Mouse (Mus musculus): ENCODE results near the gene Sav1. TPM values are rescaled to one million over a fixed set of nuclear protein-coding genes. Genes with fewer than 3 reads are reported as not detected.

Gene Sav1
- total RNA-seq, 2 experiments from 2014 or later = 39.0 to 83.0 TPM

DNA sequence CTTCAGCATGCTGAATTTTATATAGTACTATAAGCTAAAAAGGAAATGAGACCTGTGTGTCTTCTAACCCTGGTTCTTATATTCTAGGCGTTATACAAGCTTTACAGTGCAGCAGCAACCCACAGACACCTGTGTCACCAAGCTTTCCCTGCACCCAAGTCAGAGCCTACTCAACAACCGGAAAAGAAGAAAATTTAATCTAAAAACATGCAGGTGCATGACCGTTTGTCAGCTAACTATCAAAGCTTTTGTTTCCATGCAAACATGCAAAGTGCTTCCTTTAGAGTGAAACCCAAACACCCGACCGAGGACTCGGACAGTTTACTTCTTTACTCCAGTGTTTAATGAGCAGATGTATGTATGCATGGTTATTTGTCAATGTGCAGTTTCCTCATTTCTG, 23.7 kb downstream of the Sav1 start:
- no peak for ATAC-seq (ENCODE audit: poor library complexity, severe bottlenecking)

DNA sequence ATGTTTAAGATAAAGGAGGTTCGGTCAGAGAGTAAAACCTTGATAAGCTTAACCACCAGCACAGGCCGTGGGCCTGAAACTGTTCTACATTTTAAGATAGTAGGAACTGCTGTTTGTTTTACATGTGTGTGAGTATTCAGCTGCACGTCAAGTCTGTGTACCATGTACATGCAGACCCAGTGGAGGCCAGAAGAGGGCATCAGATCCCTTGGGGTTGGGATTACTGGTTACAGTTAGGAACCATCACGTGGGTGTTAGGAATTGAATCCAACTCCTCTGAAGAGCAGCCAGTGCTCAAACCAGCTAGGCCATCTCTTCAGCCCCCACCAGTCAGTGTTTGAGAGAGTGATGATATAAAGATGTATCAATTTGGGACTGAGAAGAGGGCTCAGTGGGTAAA, 24.3 kb downstream of the Sav1 start:
- ATAC-seq (ENCODE audit: poor library complexity, severe bottlenecking) = peak; percentile 47

DNA sequence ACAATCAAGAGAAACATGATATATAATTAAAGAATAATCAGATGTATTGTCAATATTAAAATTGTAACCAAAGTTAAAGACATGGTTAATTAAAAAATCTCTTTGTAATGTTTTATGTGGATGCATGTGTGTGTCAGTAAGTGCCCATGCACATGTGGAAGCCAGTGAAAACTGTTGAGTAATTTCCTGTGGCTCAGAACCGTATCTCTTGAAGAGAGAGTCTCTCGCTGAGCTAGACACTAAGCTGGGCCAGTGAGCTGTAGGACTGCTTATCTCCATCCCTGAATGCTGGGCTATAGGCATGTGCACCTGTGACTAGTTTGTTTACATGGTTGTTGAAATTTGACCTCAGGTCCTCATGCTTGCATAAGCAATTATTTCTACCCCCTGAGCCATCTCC, 29.4 kb downstream of the Sav1 start:
- no peak for ATAC-seq (ENCODE audit: poor library complexity, severe bottlenecking)

DNA sequence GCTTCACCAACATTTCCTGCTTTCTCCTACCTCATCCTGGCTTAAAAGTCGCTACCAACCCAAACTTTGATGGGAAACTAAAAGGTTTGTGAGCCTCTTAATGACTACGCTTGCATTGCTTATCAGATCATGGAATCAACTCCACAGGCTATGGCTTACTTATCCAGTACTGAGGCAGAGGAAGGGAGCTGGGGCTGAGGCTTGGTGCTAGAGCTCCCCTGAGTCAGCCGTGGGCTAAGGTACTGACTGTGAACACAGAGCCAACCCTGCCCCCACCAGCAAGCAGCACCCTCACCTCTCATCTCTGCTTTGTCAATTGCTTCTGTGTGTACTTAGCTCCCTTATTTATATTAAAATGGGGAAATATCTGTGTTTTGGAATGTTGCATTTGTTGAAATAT, 39.3 kb downstream of the Sav1 start:
- ATAC-seq (ENCODE audit: poor library complexity, severe bottlenecking) = no peak

DNA sequence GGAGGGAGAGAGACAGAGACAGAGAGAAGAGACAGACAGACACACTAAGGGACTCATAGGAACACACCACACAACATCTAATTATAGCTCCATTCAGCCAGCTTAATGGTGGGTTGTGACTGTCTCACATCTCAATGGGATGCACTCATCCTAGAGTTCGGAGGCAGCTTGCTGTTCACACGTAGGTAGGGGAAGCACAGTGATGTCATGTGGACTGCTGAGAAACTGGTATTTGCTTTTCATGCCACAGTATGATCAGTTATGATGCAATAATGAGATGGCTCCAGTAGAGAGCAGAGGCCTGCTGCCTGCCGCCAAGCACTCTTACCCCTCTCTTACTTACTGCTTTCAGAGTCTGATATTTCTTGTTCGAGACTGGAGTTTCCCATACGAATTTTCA, 40.9 kb downstream of the Sav1 start:
- no peak for ATAC-seq (ENCODE audit: poor library complexity, severe bottlenecking)

DNA sequence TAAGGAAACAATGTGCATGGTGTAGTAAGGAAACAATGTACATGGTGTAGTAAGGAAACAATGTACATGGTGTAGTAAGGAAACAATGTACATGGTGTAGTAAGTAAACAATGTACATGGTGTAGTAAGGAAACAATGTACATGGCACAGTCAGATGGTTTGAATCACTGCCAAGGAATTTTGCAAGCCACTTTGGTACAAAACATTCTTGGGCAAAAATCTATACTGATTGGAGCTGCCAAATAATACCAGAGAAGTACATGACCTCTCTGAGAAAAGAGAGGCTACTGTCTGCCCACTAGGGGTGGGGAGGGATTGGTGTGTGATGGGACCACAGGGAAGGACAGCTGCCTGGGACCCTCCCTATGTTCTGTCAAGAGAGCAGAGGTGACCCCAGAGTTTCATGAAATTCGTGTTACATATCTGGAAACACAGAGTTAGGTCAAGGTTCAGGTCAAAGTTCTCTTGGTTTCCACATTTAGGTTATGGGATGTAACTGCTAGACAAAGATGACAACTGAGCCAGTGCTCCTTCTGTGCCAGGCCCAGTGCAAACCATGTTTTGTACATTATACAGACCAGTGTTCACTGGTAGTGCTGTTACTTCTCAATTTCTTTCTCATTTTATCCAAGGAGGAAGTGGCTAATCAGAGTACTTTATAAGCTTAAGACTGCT, 45.0 kb downstream of the Sav1 start:
- ATAC-seq (ENCODE audit: poor library complexity, severe bottlenecking) = no peak

DNA sequence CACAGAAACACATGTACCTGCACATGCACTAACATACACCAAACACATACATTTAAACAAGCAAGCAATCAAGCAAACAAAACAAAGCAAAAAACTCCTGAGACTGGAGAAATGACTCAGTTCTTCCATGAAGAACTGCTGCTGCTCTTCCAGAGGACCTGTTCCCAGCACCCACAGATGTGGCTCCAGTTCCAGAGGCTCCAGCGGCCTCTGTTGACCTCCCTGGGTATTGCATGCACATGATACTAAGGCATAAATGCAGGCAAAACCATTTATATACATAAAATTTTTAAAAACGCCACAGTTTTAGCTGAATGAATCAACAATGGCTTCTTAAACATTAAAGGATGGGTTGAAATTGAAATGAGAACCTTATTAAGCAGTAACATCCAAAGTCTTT, 47.5 kb downstream of the Sav1 start:
- ATAC-seq (ENCODE audit: poor library complexity, severe bottlenecking) = no peak

DNA sequence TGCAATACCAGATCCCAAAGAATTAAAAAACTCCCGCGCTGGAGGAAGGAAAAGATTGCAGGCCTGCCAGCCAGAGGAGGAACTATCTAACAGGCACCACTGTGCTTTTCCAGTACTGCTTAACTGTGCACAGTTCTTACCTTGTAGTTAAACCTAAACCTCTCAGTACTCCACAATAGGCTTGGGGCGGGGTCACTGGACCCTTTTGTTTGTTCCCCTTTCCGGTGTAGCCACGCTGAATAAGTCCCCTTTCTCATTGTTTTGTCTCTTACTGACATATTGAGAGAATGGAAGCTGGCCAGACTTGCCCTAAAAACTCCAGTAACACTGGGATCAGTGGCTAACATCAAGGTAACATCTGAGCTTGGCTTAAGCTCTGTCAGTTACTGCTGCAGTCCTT, 49.1 kb downstream of the Sav1 start:
- ATAC-seq (ENCODE audit: poor library complexity, severe bottlenecking) = no peak

DNA sequence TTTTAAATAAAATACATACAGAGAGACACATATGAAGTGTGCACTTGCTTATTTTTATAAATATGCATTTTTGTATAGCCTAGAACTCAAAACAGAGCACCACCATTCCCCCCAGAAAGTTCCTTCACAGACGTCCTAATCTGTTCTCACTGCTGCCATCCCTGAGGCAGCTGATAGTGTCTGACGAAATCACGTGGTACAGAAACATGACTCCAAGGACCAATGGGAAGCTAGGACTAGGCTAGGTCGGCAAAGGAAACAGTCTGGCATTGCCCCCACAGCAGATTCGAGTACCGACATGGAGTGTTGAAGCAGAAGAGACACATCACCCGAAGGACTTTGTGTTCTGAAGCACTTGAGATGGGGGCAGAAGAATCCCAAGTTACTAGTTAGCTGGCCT, 60.1 kb downstream of the Sav1 start:
- ATAC-seq (ENCODE audit: poor library complexity, severe bottlenecking) = no peak

DNA sequence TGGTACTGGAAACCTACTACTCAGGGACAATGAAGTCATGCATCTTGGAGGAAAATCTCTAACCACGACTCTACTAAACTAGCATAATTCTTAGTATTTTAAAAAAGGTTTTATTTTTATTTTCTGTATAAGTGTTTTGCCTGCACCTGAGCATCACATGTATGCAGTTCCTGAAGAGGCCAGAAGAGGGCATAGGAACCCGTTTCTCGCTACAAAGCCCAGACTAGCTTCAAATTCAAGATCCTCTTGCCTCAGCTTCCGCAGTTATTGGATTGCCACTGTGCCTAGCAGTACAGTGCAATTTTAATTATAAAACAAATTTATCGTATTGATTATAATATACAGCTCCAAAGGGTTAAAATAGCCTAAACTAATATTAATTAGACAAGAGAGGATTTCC, 62.8 kb downstream of the Sav1 start:
- ATAC-seq (ENCODE audit: poor library complexity, severe bottlenecking) = peak; percentile 75

DNA sequence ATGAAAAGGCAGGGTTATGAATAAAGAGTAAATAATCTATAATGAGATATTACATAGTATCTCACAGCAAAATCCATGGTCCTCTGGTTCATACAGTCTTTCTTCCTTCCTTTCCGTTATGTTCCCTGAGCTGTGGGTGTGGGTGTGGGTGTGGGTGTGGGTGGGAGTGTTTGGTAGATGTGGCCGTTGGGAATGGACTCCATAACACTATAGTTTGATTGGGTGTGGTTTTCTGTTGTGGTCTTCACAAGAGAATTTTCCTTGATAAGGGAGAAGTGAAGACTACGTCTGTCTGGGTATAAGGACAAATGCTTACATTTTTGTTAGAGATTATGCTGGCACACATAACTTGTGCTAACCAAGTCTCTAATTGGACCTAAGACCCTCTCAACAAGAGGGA, 63.2 kb downstream of the Sav1 start:
- ATAC-seq (ENCODE audit: poor library complexity, severe bottlenecking) = no peak

DNA sequence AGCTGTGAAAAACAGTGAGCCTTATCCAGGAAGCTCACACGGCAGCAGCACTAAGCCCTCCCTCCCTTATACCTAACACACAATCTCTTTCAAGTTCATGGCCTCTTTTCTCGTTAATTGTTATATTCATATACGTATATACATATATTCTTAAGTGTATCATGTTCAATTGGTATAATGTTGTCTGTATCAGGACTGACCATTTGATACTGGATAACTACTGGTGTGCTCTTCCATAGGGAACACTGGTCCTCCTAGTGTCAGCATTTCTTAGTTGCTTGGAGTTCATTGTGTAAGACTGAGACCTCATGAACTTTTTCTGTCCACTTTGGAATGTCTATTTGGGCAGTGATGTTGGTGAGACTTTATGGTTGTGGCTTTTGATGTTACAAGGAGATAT, 63.7 kb downstream of the Sav1 start:
- no peak for ATAC-seq (ENCODE audit: poor library complexity, severe bottlenecking)

DNA sequence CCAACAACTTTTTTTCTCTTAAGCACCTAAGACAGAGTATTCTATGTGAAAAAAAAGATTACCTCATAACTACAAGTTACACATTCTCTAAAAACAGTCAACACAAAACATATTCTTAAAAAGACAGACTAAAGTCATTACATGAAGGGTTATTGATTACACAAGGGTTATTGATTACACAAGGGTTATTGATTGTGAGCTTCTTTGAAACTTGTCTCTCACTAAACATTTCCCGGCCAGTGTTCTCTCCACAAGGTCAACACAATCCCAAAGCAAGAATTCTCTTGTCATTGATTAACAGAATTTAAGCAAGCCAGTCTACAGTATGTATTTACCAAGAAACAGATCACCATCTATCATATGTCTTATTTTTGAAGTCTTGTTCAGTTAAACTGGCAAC, 64.7 kb downstream of the Sav1 start:
- no peak for ATAC-seq (ENCODE audit: poor library complexity, severe bottlenecking)

DNA sequence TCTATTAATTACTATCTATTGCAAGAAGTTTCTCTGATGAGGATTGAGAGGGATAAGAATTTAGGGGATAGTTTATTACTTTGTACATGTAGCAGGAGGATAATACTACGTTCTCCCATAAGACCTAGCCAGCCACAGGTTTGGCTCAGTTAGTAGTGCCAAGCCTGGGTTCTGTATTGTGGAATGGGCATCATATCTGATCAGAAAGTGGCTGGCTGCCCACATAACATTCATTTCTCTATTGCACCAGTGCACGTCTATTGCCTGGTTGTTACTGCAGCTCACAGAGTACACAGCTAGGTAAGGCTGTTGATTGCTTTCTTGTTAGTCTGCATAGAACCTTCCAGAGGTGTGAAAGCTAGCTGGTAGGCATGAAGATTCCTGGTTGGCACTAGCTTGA, 68.9 kb downstream of the Sav1 start:
- no peak for ATAC-seq (ENCODE audit: poor library complexity, severe bottlenecking)

Other genes with a start within 250 kb of the Sav1 start
- gene Cdkl1, start 195.7 kb downstream of the Sav1 start, total RNA-seq (2015) = 0.11 TPM in 1 of 2 replicates, not detected in the other
- gene Cdkl1, start 195.7 kb downstream of the Sav1 start, total RNA-seq (2017) = 0.15 TPM in 1 of 2 replicates, not detected in the other
- gene Atl1, start 94.4 kb downstream of the Sav1 start, total RNA-seq (2015) = 0.75 and 0.98 TPM in 2 replicates
- gene Atl1, start 94.4 kb downstream of the Sav1 start, total RNA-seq (2017) = 0.95 and 1.8 TPM in 2 replicates
- gene Map4k5, start 93.8 kb downstream of the Sav1 start, total RNA-seq (2015) = 12.4 and 12.9 TPM in 2 replicates
- gene Map4k5, start 93.8 kb downstream of the Sav1 start, total RNA-seq (2017) = 14.1 and 18.2 TPM in 2 replicates
- 154 and 171 TPM in 2 replicates for gene Nin, start 126.7 kb upstream of the Sav1 start, total RNA-seq (2015)
- gene Nin, start 126.7 kb upstream of the Sav1 start, total RNA-seq (2017) = 227 and 264 TPM in 2 replicates
- gene Abhd12b, start 167.1 kb upstream of the Sav1 start, total RNA-seq (2015) = not detected in 2 replicates
- gene Abhd12b, start 167.1 kb upstream of the Sav1 start, total RNA-seq (2017) = not detected in 2 replicates
- gene Pygl, start 244.5 kb upstream of the Sav1 start, total RNA-seq (2015) = 185 and 188 TPM in 2 replicates
- 329 and 344 TPM in 2 replicates for gene Pygl, start 244.5 kb upstream of the Sav1 start, total RNA-seq (2017)